Mouse (Mus musculus) R1 (cell line): ENCODE results near the gene Slfn2.
"Not testable (repeated sequence)": the region's sequence is repeated elsewhere in the genome, so short reads cannot be mapped to it uniquely, and the experiment has no call there.

ENCODE experiments used
- DNase-seq: peaks from one replicate; pipeline ENCODE4 v3.0.0-alpha.2; 2018; ENCODE audit warnings: low read depth, low spot score

The Slfn2 gene

DNA sequence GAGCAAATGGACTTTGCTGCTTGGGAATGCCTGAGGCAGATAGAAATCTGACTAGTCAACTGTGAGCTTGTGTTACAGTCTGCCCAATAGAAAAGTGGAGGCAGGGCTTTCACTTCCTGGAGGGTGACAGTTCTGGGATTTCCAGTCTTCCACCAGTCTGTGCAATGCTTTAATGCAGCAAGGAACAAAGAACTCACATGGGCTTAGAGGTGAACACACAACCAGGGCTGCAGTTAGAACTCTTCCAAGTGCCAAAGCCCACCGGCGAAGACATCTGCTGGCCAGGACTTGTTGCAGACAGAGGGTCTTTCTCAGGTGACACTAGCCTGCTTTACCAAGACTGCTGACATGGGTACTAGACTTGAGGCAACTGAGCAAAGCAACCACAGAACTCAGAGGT is at the start of gene Slfn2:
TSS of gene Slfn2 (plus strand) at position 167 of the 400 bp plus-strand sequence.
- no peak for DNase-seq

DNA sequence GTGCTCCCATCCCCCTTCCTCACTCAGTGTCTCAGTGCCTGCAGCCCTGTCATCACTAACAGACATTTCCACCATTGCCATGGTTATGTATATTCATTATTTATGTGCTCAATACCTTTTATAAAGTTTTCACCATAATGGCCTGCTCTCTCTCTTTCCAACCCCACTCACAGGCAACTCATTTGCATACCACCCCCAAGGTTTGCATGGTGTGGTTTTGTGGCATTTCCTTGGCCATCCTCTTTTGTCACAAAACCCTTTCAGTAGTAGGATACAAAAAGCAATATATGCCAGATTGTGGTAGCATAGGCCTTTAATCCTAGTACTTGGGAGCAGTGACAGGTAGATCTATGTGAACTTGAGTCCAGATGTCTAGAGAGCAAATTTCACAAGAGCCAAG is 48.8 kb upstream of the Slfn2 start:
- no peak for DNase-seq

- DNase-seq, result peak; percentile 22
Observed at GRCm38 (mm10) chr11:83019561-83020519, 45.1 kb upstream of the Slfn2 start.

DNA sequence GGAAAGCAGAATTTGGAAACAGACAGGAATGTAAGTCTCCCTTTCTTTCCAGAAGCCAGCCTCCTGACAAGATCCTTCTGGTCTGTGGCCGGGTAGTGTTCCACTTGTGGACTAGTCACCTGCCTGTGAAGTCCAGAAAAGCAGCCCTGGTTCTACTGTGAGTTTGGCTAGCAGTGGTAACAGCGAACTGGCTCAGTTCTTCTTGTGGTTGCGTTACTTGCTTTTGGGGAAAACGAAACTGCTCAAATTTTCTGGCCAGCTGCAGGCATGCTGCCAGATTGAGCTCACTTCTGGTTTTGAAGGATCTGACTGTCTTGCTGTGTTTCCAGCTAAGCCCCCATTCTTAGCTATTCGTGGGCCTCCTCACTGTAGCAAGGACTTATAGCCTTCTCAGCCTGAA is 44.3 kb upstream of the Slfn2 start, which contains the start of gene Slfn8:
TSS of gene Slfn8 (minus strand) at position 190 of the 400 bp plus-strand sequence.
- DNase-seq, result no peak

DNA sequence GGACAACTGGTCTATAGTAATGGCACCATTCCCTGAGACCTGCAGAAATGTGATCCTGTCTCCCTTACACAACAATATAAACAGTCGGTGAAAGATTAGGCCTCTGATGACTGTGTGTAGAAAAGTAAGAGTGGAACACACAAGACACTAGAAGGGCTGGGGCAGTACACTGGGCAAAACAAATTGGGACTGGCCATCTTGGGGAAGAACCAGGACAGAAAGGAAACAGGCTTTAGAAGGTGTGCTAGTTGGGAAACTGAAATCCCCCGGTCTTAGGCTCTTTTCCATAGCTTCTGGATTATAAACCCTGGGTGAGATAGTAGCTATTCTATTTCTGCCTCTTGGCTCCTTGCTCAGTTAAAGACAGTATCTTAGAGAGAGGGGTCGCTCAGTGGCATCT is 26.2 kb upstream of the Slfn2 start:
- not testable (repeated sequence) for DNase-seq

- DNase-seq, result no peak
Observed at GRCm38 (mm10) chr11:83039156-83039555, 25.8 kb upstream of the Slfn2 start.

DNA sequence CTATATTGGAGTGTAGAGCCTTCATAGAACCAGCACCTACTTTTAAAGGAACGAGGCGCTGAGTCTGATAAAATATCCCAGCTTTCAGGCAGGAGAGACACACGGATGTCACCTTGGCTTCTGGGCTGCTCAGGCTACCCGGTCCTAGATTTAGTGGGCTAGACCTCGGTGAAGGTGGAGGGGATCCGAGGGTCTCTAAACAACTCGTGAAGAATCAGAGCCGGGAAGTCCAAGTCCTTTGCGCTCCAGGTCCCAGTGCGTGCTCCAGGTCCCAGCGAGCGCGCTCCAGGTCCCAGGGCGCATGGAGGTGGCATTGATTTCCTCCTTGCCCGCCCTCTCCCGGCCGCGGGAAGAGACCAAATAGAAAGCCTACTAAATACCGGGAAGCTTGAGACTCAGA is 25.1 kb upstream of the Slfn2 start:
- DNase-seq, result no peak

- peak; percentile 80 for DNase-seq
Observed at GRCm38 (mm10) chr11:83040325-83040724, 24.6 kb upstream of the Slfn2 start.

- no peak for DNase-seq
Observed at GRCm38 (mm10) chr11:83041000-83041399, 23.9 kb upstream of the Slfn2 start.

DNA sequence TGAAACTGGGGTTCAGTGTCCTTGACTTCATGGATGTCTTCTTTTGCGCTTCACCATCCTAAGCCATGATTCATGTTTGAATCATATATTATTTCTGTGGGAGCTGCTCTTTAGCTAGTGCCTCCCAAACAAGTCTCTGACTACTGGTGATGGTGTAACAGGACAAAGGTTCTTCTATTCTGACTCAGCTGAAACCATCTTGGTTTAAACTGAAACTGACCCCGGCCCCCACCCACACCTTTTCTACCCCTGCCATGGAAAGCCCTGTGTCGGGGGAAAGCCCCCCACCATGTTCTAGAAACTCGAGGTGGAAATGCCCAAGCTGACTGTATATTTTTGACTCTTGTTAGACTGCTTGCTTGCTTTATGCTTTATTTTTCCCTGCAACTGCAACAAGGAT is 21.0 kb upstream of the Slfn2 start:
- DNase-seq, result no peak

DNA sequence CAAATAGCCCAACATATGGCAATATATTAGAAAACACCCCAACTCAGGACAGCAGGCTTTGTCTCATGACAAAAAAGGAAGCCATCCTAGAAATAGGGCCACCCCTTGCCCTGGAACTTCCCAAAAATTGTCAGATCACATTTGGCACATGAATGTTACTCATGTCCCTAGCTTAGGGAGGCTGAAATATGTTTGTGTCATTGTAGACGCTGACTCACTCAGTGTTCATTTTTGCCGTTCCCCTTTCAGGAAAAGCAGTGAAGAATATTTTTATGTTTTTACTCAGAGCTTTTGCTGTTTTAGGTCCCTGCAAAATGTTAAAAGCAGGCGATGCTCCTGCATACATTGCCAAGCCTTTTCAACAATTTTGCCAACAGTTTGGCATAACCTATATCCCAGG is 19.3 kb upstream of the Slfn2 start:
- no peak for DNase-seq

- DNase-seq, result peak; percentile 57
Observed at GRCm38 (mm10) chr11:83057863-83058262, 7.0 kb upstream of the Slfn2 start.

DNA sequence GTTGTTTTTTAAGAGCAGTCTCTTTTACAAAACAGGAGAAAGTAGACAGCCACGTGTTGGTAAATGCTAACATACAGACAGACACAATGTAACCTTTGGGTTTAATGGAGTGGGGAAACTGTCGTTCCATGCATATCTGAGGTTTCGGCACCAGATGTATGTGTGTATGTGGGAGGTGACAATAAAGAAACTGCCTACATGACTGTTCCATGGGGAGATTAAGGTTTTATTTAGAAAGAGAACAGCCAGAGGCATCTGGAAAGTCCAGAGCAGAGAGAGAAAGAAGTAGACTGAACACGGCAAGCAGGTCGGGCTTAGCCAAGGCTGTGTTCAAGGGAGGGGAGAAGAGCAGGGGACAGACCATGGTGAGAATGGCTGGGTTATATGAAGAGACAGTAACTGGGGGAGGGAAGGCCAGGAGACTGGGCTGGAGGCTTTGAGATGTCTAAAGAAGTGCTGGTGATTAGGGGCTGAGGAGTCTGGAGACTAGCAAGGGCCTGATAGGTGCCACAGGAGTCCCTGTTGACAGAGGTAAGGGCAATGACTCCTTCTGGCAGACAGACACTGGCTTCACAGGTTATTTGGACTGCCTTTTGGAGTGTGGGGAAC is 4.4 kb upstream of the Slfn2 start:
- DNase-seq, result no peak

DNA sequence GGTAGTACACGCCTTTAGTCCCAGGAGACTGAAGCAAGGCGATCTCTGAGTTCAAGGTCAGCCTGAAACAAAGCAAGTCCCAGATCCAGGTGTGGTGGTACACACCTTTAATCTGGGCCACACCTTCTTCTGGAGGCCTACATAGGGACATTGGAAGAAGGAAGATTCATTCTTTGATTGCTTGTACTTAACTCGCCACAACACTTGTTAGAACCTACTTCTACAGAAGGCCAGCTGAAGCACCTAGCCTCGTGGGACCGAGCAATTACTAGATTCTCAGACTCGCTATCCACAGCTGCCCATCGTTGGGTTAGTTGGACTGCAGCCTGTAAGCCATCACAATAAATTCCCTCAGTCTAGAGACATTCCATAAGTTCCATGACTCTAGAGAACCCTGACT is 3.1 kb upstream of the Slfn2 start:
- DNase-seq, result no peak

DNA sequence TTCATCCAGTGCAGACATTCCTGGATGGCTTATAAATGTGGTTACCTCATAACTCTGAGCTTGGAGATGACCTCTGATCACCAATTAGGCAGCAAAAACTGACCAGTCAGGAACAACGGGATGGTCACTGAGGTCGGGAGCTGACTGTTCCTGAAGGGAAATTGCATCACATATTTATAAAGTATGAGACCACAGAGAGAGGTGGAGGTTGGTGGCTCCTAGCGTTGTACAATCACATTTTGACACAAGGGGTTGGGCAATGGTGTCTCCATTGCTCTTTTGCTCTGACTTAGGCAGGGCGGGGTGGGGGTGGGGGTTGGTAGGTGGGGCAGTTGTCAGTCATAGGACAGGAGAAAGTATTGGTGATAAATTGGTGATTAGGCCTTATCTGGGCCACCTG is 1.8 kb upstream of the Slfn2 start:
- DNase-seq, result no peak

DNA sequence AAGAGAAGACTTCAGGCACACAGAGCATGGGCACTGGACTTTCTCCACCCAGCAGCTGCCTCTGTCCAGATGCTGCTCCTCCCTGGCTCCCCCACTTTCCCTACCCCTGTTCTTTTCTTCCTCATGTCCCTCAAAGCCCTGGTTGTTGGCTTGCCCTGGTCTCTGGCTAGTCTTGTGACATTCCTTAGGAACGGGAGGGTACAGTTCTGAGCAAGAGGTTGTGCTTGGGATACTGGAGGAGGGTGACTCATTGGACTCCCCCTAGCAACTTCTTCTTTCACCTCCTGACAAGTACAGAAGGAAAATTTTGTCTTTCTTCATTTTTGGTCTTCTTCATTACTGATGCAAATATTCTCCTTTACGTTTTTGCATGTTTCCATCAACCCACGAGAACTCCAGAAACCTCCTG is 967 bp upstream of the Slfn2 start:
- no peak for DNase-seq

GRCm38 (mm10) chr11:83065441-83066344 is 781 bp downstream of the Slfn2 start:
- DNase-seq, result no peak

GRCm38 (mm10) chr11:83066640-83067531 is 2.0 kb downstream of the Slfn2 start:
- no peak for DNase-seq

DNA sequence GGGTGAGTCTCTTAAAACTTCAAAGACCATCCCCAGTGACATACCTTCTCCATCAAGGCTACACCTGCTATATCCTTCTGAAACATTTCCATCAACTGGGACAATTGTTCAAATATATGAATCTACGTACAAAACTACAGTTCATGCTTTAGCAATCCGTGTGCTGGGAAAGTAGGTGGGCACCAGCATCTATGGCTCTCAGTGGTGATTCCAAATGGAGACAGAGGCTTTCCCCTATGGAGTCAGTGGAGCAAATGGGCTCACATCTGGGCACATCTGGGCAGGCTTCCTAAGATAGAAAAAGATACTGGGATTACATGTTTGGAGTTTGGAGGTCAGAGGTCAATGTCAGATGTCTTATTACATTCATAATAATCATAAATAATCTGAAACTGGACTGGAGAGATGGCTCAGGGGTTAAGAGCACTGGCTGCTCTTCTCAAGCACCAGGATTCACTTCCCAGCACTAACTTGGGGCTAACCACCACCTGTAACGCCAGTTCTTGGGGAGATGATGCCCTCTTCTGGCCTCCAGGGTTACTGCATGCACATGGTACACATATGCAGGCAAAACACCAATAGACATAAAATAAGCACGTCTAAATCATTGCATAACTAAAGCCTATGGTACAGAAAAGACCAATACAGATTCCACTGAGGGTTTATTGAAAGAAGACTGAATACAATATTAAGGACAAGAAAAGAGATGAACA is 3.2 kb downstream of the Slfn2 start:
- peak; percentile 62 for DNase-seq

GRCm38 (mm10) chr11:83070321-83070970 is 5.5 kb downstream of the Slfn2 start:
- no peak for DNase-seq
